Mouse (Mus musculus): Measurements from ENCODE around the gene Fbln1.

- TF ChIP-seq CTCF (IDR thresholded peaks at IDR 0.05; ENCODE audit: low read depth, low read length) = no peak
- no peak for TF ChIP-seq POLR2A (IDR thresholded peaks at IDR 0.05; ENCODE audit: insufficient read depth, low read length)
- no peak for TF ChIP-seq EP300 (IDR thresholded peaks at IDR 0.05; ENCODE audit: insufficient read depth, low read depth, low read length)
Observed at GRCm38 (mm10) chr15:85233690-85234089, 27.9 kb downstream of the Fbln1 start.
